Mouse (Mus musculus): ENCODE results near the gene St7. TPM values are rescaled to one million over a fixed set of nuclear protein-coding genes. Genes with fewer than 3 reads are reported as not detected.

St7 gene
- polyA plus RNA-seq, 1 experiment from 2014 or later, result 44.0 TPM

DNA sequence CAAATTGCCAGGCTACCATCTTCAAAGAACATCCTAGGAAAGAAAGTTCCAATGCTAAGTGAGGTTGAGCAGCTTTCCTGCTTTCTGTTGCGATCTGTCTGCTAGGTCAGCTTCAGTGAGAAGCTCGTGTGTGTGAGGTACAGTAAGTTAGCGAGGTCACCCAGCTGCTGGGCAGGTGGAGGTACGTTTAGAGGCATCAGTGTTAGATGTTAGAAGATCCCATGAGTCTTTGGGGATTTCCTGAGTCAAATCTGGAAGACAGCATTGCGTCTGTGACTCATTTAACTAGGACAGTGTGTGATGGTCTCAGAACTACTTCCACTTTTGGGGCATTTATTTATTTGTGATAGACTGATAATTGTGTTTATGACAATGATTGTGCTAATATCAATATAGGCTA, 39.0 kb downstream of the St7 start:
- Histone ChIP-seq H3K4me3 (ENCODE audit: low read depth, low read length) (no peak overlapping the region), H3K4me2 (no peak overlapping the region), H3K36me3 (ENCODE audit: insufficient read depth) (no peaks in the 10 kb centered on the region), H3K9me3 (ENCODE audit: low read depth, low read length) (no peaks in the 10 kb centered on the region), H3K4me1 (ENCODE audit: insufficient read depth) (0 out of 2 replicates have a peak, but pooled peaks cover 6% of the 10 kb centered on the region), H3K9ac (no peak overlapping the region), H3K27ac (ENCODE audit: low read depth) (no peak overlapping the region), H3K27me3 (ENCODE audit: insufficient read depth, low read length) (no peaks in the 10 kb centered on the region)
- ATAC-seq (ENCODE audit: insufficient read depth) (no peak), DNase-seq (no peak)
- 73% methylated on average over 5 of the region's 5 CpGs for whole genome bisulfite sequencing
- no peak for TF ChIP-seq CTCF (IDR thresholded peaks at IDR 0.05; ENCODE audit: low read depth)

DNA sequence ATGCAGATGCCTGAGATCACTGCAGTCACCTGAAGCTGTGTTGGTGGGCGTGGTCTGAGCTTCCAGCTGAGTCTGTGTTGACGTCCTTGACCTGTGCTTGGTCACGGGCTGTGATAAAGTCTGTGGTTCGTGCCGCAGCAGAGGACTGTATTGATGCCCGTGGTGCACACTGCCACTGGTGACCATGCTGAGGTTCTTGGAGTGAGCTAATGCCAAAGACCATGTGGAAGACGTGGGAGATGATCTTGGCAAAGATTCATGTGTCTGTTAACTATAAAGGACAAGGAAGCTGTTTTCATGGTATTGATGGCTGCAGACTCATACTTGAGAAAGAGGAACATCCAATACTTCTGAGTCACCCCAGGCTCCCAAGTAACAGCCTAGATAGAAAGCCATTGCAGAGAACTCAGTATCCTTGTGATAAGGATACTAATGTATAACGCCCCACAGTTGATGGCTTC, 41.2 kb downstream of the St7 start:
- Histone ChIP-seq H3K27me3 (ENCODE audit: insufficient read depth, low read length) (no peaks in the 10 kb centered on the region), H3K27ac (ENCODE audit: low read depth) (no peak overlapping the region), H3K4me1 (ENCODE audit: insufficient read depth) (0 out of 2 replicates have a peak, but pooled peaks cover 6% of the 10 kb centered on the region), H3K4me3 (ENCODE audit: low read depth, low read length) (no peak overlapping the region), H3K9me3 (ENCODE audit: low read depth, low read length) (no peaks in the 10 kb centered on the region), H3K36me3 (ENCODE audit: insufficient read depth) (no peaks in the 10 kb centered on the region), H3K9ac (no peak overlapping the region), H3K4me2 (no peak overlapping the region)
- WGBS, result 80% methylated on average over 8 of the region's 8 CpGs
- TF ChIP-seq CTCF (IDR thresholded peaks at IDR 0.05; ENCODE audit: low read depth), result no peak
- ATAC-seq (ENCODE audit: insufficient read depth) (no peak), DNase-seq (no peak)

DNA sequence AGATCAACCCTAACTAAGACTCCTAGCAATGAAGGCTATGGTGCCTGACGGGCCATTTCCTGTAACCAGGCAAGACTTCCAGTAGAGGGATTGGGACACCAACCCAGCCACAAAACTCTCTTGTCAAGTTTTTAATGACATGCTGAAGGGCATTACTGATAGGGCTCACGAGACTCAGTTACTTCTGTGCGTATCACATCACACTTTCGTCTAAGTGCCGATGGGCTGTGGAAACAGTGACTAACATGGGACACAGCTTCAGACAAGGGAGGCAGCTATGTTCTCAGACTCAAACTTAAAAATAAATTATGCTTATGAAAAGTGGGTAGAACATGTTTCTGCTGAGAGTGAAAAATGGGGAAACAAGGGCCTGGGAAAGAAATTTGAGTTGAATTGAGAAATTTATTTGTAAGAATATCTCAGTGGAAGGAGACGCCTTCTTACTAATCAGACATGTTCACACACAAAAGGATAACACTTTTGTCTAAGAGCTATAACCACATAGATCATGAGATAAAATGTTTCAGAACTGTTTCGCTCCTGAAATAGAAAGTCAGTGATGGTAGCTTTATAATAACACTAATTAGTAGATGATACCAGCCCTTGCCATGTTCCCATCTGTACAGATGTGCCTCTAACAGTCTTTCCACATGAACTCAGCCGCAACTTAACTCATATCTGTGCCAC, 44.7 kb downstream of the St7 start:
- Histone ChIP-seq H3K4me1 (ENCODE audit: insufficient read depth) (peaks cover 9% of the 10 kb centered on the region), H3K27me3 (ENCODE audit: insufficient read depth, low read length) (no peaks in the 10 kb centered on the region), H3K9ac (no peak overlapping the region), H3K36me3 (ENCODE audit: insufficient read depth) (no peaks in the 10 kb centered on the region), H3K4me3 (ENCODE audit: low read depth, low read length) (no peak overlapping the region), H3K27ac (ENCODE audit: low read depth) (no peak overlapping the region), H3K4me2 (no peak overlapping the region), H3K9me3 (ENCODE audit: low read depth, low read length) (no peaks in the 10 kb centered on the region)
- DNase-seq (no peak), ATAC-seq (ENCODE audit: insufficient read depth) (no peak)
- TF ChIP-seq CTCF (IDR thresholded peaks at IDR 0.05; ENCODE audit: low read depth), result no peak
- WGBS, result 76% methylated on average over 8 of the region's 8 CpGs

DNA sequence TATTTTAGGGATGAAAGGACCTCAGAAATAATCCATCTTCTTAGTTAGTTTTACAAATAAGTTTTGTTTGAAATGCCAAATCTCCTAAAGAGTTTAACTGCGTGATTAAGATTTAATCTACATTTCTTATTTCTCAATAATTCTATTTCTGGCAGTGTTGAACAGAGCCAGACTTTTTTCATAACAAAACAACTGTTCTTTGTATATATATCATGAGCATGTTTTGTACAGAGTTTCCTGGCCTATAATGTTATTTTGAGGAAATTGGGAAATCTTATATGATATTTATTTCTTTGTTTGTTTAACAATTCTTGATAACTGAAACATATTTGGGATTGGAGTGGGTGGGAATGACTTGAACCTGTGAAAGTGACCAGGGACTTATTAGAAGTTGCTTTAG, 47.4 kb downstream of the St7 start:
- TF ChIP-seq CTCF (IDR thresholded peaks at IDR 0.05; ENCODE audit: low read depth), result no peak
- no peak overlapping the region for H3K4me2 ChIP-seq
- ATAC-seq (ENCODE audit: insufficient read depth) (no peak), DNase-seq (peak; percentile 44)
- no peak overlapping the region for H3K27ac ChIP-seq (ENCODE audit: low read depth)
- no peak overlapping the region for H3K4me3 ChIP-seq (ENCODE audit: low read depth, low read length)
- no peak overlapping the region for H3K9ac ChIP-seq
- 60% methylated on average over 1 of the region's 1 CpGs for WGBS
- H3K36me3 ChIP-seq (ENCODE audit: insufficient read depth), result no peaks in the 10 kb centered on the region
- no peaks in the 10 kb centered on the region for H3K27me3 ChIP-seq (ENCODE audit: insufficient read depth, low read length)
- H3K4me1 ChIP-seq (ENCODE audit: insufficient read depth), result peaks cover 10% of the 10 kb centered on the region
- no peaks in the 10 kb centered on the region for H3K9me3 ChIP-seq (ENCODE audit: low read depth, low read length)

DNA sequence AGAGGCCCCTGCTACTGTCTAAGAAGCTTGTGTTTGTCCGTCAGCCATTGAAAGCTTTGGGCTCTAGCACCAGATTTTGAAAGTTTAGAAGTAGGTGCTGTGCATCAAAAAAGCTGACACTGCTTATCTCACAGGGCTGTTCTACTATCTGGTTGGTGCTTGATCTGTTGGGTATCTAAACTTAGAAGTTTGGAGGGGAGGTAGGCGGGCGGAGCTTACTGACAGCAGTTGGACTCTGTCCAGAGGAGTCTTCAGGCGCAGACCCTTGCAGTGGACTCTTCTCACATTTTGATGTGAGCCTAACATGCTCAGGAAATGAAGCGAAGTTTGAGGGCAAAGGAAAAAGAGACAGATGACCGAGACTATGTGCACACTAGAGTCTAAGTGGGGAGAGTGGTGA, 48.9 kb downstream of the St7 start:
- TF ChIP-seq CTCF (IDR thresholded peaks at IDR 0.05; ENCODE audit: low read depth), result no peak
- Histone ChIP-seq H3K4me2 (no peak overlapping the region), H3K4me3 (ENCODE audit: low read depth, low read length) (no peak overlapping the region), H3K27ac (ENCODE audit: low read depth) (no peak overlapping the region), H3K27me3 (ENCODE audit: insufficient read depth, low read length) (no peaks in the 10 kb centered on the region), H3K9ac (no peak overlapping the region), H3K4me1 (ENCODE audit: insufficient read depth) (peaks cover 10% of the 10 kb centered on the region), H3K36me3 (ENCODE audit: insufficient read depth) (no peaks in the 10 kb centered on the region), H3K9me3 (ENCODE audit: low read depth, low read length) (no peaks in the 10 kb centered on the region)
- ATAC-seq (ENCODE audit: insufficient read depth) (peak; percentile 26; the same call in 1 of the 2 replicates), DNase-seq (peak; percentile 72)
- 49% methylated on average over 6 of the region's 6 CpGs for WGBS

DNA sequence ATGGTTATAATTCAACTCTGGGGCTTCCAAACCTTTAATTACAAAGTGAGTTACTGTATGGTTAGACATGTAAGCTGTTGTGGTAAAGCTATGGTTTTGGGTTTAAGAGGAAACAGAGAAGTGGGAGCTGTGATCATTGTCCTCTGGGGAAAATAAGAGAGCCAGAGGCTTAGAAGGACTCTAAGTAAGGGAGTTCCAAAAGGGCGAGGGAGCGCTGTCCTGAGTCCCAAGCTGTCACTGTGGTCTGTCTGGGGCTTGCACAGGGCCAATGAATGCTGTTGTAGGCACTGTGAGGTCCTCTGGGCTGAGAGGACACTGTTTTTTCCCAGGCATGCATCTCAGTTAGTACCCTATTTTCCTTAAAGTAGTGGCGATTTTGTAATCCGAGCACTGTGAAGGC, 49.5 kb downstream of the St7 start:
- H3K4me2 ChIP-seq, result no peak overlapping the region
- WGBS, result 83% methylated on average over 4 of the region's 4 CpGs
- peaks cover 10% of the 10 kb centered on the region for H3K4me1 ChIP-seq (ENCODE audit: insufficient read depth)
- ATAC-seq (ENCODE audit: insufficient read depth) (no peak; the same call in 1 of the 2 replicates), DNase-seq (no peak)
- no peaks in the 10 kb centered on the region for H3K27me3 ChIP-seq (ENCODE audit: insufficient read depth, low read length)
- H3K9ac ChIP-seq, result no peak overlapping the region
- no peak overlapping the region for H3K4me3 ChIP-seq (ENCODE audit: low read depth, low read length)
- H3K9me3 ChIP-seq (ENCODE audit: low read depth, low read length), result no peaks in the 10 kb centered on the region
- no peak for TF ChIP-seq CTCF (IDR thresholded peaks at IDR 0.05; ENCODE audit: low read depth)
- H3K27ac ChIP-seq (ENCODE audit: low read depth), result peak overlapping the region; percentile 30; the same call in 1 of the 2 replicates
- H3K36me3 ChIP-seq (ENCODE audit: insufficient read depth), result no peaks in the 10 kb centered on the region

DNA sequence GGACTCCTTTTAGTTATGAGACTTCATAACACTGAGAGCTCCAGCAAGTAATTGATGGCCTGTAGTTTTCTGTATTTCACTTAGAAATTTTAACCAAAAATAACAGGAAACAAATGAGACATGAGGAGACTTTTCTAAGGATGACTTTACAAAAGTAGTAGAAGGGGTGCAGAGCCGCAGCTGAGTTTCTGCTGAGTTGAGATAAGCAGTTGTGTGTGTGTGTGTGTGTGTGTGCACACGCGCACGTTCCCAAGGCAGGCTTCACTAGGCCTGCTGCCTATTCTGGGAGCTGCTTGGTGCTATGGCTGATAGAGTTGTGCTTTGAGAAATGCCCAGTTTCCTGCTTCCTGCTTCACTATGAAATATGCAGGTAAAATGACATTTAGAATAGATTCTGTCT, 50.6 kb downstream of the St7 start:
- Histone ChIP-seq H3K9ac (no peak overlapping the region), H3K4me3 (ENCODE audit: low read depth, low read length) (no peak overlapping the region), H3K4me1 (ENCODE audit: insufficient read depth) (peaks cover 12% of the 10 kb centered on the region), H3K36me3 (ENCODE audit: insufficient read depth) (no peaks in the 10 kb centered on the region), H3K27ac (ENCODE audit: low read depth) (no peak overlapping the region), H3K27me3 (ENCODE audit: insufficient read depth, low read length) (no peaks in the 10 kb centered on the region), H3K4me2 (no peak overlapping the region), H3K9me3 (ENCODE audit: low read depth, low read length) (no peaks in the 10 kb centered on the region)
- ATAC-seq (ENCODE audit: insufficient read depth) (no peak), DNase-seq (no peak)
- TF ChIP-seq CTCF (IDR thresholded peaks at IDR 0.05; ENCODE audit: low read depth), result no peak
- 63% methylated on average over 4 of the region's 4 CpGs for WGBS

Data from lung, embryonic 14.5 days (tissue).